Mouse (Mus musculus) ovary, postnatal 14 days (tissue): Measurements from ENCODE around the gene Adprm.
"Not testable (repeated sequence)": the region's sequence is repeated elsewhere in the genome, so short reads cannot be mapped to it uniquely, and the experiment has no call there.

Experiments used
- DNase-seq: peaks from one replicate; pipeline ENCODE4 v3.0.0; 2022; ENCODE audit warnings: low spot score

The Adprm gene

GRCm38 (mm10) chr11:67052321-67052952, at the start of gene Adprm, which contains the start of gene Sco1:
Gene Adprm, minus strand, starts transcription at chr11:67052594.
Gene Sco1, plus strand, starts transcription at chr11:67052670.
- DNase-seq = peak; percentile 83

DNA sequence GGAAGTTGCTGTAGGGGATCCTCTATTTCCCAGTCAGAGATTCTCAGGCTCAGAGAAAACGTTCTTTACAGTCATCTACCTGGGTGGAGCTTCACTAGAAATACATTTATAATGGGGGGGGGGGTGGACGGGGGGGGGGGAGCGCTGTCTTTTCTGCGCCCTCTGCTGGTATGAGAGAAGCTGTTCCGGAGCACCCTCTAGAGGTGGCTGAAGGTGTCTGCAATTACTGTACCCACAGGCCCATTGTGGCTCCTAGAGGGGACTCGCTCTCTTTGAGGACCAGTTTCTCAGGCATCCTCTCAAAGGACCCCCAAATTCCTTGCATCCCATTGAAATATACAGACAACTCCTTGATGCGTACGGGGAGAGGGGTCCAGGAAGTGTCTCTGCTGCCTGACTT, 49.3 kb upstream of the Adprm start:
- DNase-seq = peak; percentile 29

DNA sequence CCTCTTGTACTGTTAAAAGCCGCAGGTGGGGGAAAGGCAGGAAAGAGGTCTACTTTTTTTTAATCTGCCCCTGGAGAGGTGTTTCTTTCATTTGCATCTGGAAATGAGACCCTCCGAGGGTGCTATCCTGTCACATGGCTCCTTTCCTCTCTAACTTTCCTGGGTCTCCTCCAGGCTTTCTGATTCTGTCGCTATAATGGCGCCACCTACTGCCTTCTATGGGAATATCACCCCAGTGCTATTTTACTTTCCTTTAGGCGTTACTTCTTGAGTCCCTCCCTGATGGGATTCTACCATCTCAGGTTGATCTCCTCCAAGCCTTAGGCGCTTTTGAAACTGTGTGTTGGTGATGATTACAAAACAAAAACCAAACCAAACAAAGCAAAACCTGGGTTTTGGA, 47.8 kb upstream of the Adprm start:
- peak; percentile 27 for DNase-seq

DNA sequence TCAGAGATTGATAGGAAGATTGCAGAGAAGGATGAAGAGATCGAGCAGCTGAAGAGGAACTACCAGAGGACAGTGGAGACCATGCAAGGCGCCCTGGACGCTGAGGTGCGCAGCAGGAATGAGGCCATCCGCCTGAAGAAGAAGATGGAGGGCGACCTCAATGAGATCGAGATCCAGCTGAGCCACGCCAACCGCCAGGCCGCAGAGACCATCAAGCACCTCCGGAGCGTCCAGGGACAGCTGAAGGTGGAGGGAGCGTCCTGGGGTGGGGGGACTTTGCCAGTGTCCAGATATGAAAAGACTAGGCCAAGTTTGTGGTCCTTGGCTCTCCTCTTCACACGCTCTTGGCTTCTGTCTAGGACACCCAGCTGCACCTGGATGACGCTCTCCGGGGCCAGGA, 46.8 kb upstream of the Adprm start:
- DNase-seq = no peak

GRCm38 (mm10) chr11:67098427-67098826, 46.0 kb upstream of the Adprm start:
- no peak for DNase-seq

DNA sequence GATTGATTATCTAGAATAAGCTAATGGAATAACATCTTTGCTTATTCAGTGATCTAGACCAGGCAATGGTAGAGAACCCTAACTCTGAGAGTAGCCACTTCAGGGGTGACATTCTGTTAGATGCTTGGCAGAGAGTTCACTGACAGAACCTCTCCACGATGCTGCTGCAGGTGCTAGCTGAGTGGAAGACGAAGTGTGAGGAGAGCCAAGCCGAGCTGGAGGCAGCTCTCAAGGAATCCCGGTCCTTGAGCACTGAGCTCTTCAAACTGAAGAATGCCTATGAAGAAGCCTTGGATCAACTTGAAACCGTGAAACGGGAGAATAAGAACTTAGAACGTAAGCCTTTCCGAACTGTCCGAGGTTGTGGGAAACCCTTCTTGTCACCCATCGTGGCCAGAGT, 45.3 kb upstream of the Adprm start:
- no peak for DNase-seq

DNA sequence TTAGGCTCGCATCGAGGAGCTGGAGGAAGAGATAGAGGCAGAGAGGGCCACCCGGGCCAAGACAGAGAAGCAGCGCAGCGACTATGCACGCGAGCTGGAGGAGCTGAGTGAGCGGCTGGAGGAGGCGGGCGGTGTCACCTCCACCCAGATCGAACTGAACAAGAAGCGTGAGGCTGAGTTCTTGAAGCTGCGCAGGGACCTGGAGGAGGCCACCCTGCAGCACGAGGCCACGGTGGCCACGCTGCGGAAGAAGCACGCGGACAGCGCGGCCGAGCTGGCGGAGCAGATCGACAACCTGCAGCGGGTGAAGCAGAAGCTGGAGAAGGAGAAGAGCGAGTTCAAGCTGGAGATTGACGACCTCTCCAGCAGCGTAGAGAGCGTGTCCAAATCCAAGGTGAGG, 42.1 kb upstream of the Adprm start:
- DNase-seq = no peak

GRCm38 (mm10) chr11:67093652-67094051, 41.3 kb upstream of the Adprm start:
- DNase-seq = no peak

GRCm38 (mm10) chr11:67093201-67093600, 40.8 kb upstream of the Adprm start:
- no peak for DNase-seq

- DNase-seq = not testable (repeated sequence)
Observed at GRCm38 (mm10) chr11:67092354-67092753, 40.0 kb upstream of the Adprm start.

GRCm38 (mm10) chr11:67087225-67087624, 34.8 kb upstream of the Adprm start:
- DNase-seq = no peak

DNA sequence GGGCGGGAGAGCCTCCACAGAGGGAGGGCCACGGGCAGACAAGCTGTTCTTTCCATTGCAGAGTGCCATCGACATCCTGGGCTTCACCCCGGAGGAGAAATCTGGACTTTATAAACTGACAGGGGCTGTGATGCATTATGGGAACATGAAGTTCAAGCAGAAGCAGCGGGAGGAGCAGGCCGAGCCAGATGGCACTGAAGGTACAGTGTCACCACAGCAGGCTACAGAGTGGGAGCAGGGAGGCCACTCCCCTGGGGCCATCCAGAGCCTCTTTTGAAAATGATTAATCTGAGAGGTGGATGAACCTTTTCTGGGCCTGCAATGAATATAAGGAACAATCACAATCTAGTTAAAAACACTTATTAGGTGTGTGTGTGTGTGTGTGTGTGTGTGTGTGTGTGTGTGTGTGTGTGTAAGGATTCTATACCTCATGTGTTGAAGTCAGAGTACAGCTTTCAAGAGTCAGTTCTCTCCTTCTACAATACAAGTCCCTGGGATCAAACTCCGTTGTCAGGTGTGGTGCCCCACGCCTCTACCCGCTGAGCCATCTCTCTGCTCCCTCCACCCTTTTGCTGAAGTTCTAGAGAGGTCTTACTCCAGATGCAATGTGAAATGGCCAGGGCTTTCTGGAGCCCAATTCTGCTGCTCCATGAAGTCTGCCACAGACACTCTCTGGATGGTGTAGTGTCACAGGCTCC, 34.2 kb upstream of the Adprm start:
- no peak for DNase-seq

- DNase-seq = peak; percentile 61
Observed at GRCm38 (mm10) chr11:67085489-67085888, 33.1 kb upstream of the Adprm start.

DNA sequence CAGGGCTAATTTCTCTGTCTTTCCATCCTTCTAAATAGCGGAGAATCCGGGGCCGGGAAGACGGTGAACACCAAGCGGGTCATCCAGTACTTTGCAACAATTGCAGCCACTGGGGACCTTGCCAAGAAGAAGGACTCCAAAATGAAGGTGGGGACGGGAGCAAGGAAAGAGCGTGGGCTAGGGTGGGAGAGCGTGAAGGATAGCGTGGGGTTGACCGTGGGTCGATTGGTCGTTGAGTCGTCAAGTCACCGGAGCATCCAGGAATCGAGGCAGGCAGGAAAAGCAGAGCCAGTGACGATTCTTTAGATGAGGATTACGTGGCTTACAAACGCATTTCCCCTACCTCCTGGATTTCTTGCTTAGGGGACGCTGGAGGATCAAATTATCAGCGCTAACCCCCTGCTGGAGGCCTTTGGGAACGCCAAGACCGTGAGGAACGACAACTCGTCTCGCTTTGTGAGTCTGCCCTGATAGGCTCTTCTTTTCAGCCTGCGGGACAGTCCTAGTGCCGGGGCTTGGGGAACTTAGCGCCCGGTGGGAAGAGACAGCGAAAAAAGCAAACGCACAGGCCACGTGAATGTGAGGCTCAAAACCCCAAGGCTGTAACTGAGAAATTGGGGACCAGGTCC, 31.4 kb upstream of the Adprm start:
- DNase-seq = no peak

DNA sequence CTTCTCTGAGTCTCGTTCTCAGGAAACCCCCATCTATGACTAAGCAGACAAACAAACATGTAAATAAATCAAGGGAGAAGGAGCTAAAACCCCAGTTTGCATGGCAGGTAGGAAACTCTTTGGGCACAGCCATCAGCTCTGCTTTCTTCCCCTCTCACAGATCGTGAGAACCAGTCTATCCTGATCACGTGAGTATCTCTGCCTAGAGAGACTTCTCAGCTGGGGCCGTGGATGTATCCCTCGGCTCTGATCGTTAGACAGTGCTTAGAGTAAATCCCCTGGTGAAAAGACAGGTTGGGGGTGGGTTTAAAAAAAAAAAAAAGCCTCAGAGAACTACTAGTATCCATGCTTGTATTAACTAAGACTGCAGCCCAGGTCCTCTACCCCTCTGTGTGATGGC, 30.8 kb upstream of the Adprm start:
- DNase-seq = no peak

GRCm38 (mm10) chr11:67082793-67083192, 30.4 kb upstream of the Adprm start:
- DNase-seq = no peak

GRCm38 (mm10) chr11:67082188-67082587, 29.8 kb upstream of the Adprm start:
- no peak for DNase-seq

DNA sequence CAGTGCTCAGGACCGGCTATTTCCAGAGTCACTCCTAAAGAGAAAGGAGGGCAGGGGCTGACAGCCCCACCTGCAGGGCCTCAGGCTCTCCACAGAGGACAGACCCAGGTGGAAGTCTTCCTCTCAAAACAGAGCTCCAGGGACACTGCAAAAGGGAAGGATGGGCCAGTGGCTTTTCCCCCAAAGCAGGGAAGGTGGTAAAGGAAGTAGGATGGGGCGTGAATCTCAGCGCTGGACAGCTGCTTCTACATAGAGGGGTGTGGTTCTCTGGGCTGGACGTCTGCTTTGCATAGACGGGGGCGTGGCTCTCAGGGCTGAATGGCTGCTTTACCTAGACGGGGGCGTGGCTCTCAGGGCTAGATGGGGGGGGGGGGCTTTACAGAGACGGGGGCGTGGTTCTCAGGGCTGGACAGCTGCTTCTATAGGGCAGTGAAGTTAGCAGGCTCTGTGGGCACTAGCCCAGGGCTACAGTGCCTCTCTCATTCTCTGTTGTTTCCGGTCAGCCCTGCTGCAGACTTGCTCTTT, 28.8 kb upstream of the Adprm start:
- no peak for DNase-seq

- peak; percentile 50 for DNase-seq
Observed at GRCm38 (mm10) chr11:67080168-67080567, 27.8 kb upstream of the Adprm start.

GRCm38 (mm10) chr11:67079740-67080139, 27.3 kb upstream of the Adprm start:
- no peak for DNase-seq

DNA sequence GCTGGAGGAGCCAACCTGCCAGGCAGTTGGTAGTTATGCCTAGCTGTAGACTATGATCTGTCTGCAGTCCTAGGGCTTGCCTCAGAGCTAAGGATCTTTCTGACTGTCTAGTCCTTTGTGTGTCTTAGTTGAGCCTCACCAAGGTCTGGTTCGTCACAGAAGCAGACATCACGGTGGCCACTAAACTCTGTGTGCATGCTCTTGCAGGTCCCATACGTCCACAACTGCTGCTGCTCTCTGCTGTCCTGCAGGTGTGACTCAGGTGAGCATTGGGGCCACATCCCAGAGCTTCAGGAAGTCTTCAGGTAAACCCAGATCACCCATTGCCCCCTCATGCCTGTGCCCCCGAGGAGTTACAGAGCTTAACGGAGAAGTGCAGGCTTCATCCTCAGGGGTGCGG, 26.5 kb upstream of the Adprm start:
- DNase-seq = no peak

DNA sequence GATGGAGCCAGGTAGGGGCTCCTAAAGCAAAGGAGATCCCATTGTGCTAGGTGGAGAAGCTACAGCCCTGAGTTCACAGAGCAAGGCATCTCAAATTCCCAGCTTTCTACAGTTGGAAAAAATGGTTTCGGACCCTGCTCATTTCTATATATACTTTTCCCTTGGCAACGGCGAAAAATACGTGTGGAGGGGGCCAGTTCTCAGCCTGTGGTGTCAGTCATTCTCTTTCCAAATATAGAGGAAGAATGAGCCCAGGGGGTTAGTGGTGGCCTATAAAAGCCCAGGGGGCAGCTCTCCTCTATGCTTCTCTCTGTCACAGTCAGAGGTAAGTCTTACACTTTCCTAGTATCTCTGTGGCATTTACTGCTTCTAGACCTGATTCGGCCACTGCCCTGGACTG, 25.6 kb upstream of the Adprm start, which contains the start of gene Myh3:
Gene Myh3 (plus strand): TSS at position 301 of the 400 bp plus-strand sequence.
- DNase-seq = no peak

- no peak for DNase-seq
Observed at GRCm38 (mm10) chr11:67077435-67077834, 25.0 kb upstream of the Adprm start.
